Mouse (Mus musculus): Measurements from ENCODE around the gene Kyat1. TPM values are rescaled to one million over a fixed set of nuclear protein-coding genes. Genes with fewer than 3 reads are reported as not detected.
A peak's percentile ranks its signal among the peaks of the same experiment; 100 is the strongest.
"Not testable (repeated sequence)": the region's sequence is repeated elsewhere in the genome, so short reads cannot be mapped to it uniquely, and the experiment has no call there.

The Kyat1 gene
- polyA plus RNA-seq, 1 experiment from 2014 or later = 9.6 TPM

GRCm38 (mm10) chr2:30140021-30140420 lies 65.6 kb downstream of the Kyat1 start:
- H3K9ac ChIP-seq (ENCODE audit: low read length); H3K27me3 ChIP-seq (ENCODE audit: control insufficient read depth, insufficient read depth, low read length); H3K4me1 ChIP-seq (ENCODE audit: control insufficient read depth, insufficient read depth, low read length); H3K27ac ChIP-seq (ENCODE audit: low read depth, low read length); H3K9me3 ChIP-seq (ENCODE audit: control insufficient read depth, low read length); H3K4me3 ChIP-seq (ENCODE audit: low read depth, low read length); ATAC-seq (ENCODE audit: low FRiP score); H3K4me2 ChIP-seq: not testable (repeated sequence)
- peak; percentile 54 for DNase-seq (ENCODE audit: low spot score, missing footprints)
- peaks cover 12% of the 10 kb centered on the region; the same call in 1 of the 2 replicates for H3K36me3 ChIP-seq (ENCODE audit: control insufficient read depth, insufficient read depth, low read length)
- 88% methylated on average over 4 of the region's 4 CpGs for WGBS

- Histone ChIP-seq H3K27ac (ENCODE audit: low read depth, low read length) (no peak overlapping the region), H3K9me3 (ENCODE audit: control insufficient read depth, low read length) (no peaks in the 10 kb centered on the region), H3K27me3 (ENCODE audit: control insufficient read depth, insufficient read depth, low read length) (no peaks in the 10 kb centered on the region), H3K4me1 (ENCODE audit: control insufficient read depth, insufficient read depth, low read length) (peaks cover 11% of the 10 kb centered on the region), H3K4me3 (ENCODE audit: low read depth, low read length) (no peak overlapping the region), H3K9ac (ENCODE audit: low read length) (no peak overlapping the region), H3K4me2 (no peak overlapping the region), H3K36me3 (ENCODE audit: control insufficient read depth, insufficient read depth, low read length) (no peaks in the 10 kb centered on the region)
- 89% methylated on average over 10 of the region's 10 CpGs for WGBS
- DNase-seq (ENCODE audit: low spot score, missing footprints) = no peak
- ATAC-seq (ENCODE audit: low FRiP score) = no peak
Measured at GRCm38 (mm10) chr2:30136458-30136857, 69.2 kb downstream of the Kyat1 start.

Other genes with a start within 250 kb of the Kyat1 start
- 136 and 144 TPM in 2 replicates for gene Sptan1, start 240.3 kb downstream of the Kyat1 start, polyA plus RNA-seq (2014; fragmentation: Nextera tagmentation; extraction: Ambion mirVana)
- 25.5 and 25.9 TPM in 2 replicates for gene Wdr34, start 157.0 kb downstream of the Kyat1 start, polyA plus RNA-seq (2014; fragmentation: Nextera tagmentation; extraction: Ambion mirVana)
- 741 and 754 TPM in 2 replicates for gene Set, start 148.5 kb downstream of the Kyat1 start, polyA plus RNA-seq (2014; fragmentation: Nextera tagmentation; extraction: Ambion mirVana)
- gene Pkn3, start 128.2 kb downstream of the Kyat1 start, polyA plus RNA-seq (2014; fragmentation: Nextera tagmentation; extraction: Ambion mirVana) = 6.4 and 8.4 TPM in 2 replicates
- gene Zdhhc12, start 112.2 kb downstream of the Kyat1 start, polyA plus RNA-seq (2014; fragmentation: Nextera tagmentation; extraction: Ambion mirVana) = 28.0 and 30.6 TPM in 2 replicates
- 5.1 and 6.0 TPM in 2 replicates for gene Zer1, start 81.3 kb downstream of the Kyat1 start, polyA plus RNA-seq (2014; fragmentation: Nextera tagmentation; extraction: Ambion mirVana)
- gene Tbc1d13, start 72.1 kb downstream of the Kyat1 start, polyA plus RNA-seq (2014; fragmentation: Nextera tagmentation; extraction: Ambion mirVana) = 12.1 and 13.3 TPM in 2 replicates
- gene Endog, start 34.4 kb downstream of the Kyat1 start, polyA plus RNA-seq (2014; fragmentation: Nextera tagmentation; extraction: Ambion mirVana) = 11.6 and 13.7 TPM in 2 replicates
- gene Spout1, start 27.4 kb downstream of the Kyat1 start, polyA plus RNA-seq (2014; fragmentation: Nextera tagmentation; extraction: Ambion mirVana) = 65.0 and 69.8 TPM in 2 replicates
- gene Lrrc8a, start 31.9 kb upstream of the Kyat1 start, polyA plus RNA-seq (2014; fragmentation: Nextera tagmentation; extraction: Ambion mirVana) = 49.2 and 51.7 TPM in 2 replicates
- gene Gm28035, start 34.7 kb upstream of the Kyat1 start, polyA plus RNA-seq (2014; fragmentation: Nextera tagmentation; extraction: Ambion mirVana) = 0.05 and 0.21 TPM in 2 replicates
- 2.9 and 3.5 TPM in 2 replicates for gene Phyhd1, start 60.4 kb upstream of the Kyat1 start, polyA plus RNA-seq (2014; fragmentation: Nextera tagmentation; extraction: Ambion mirVana)
- not detected in 2 replicates for gene Gm28038, start 75.2 kb upstream of the Kyat1 start, polyA plus RNA-seq (2014; fragmentation: Nextera tagmentation; extraction: Ambion mirVana)
- gene Dolk, start 80.5 kb upstream of the Kyat1 start, polyA plus RNA-seq (2014; fragmentation: Nextera tagmentation; extraction: Ambion mirVana) = 23.6 and 25.7 TPM in 2 replicates
- gene Nup188, start 80.5 kb upstream of the Kyat1 start, polyA plus RNA-seq (2014; fragmentation: Nextera tagmentation; extraction: Ambion mirVana) = 46.0 and 53.7 TPM in 2 replicates
- 42.0 and 48.1 TPM in 2 replicates for gene Sh3glb2, start 153.5 kb upstream of the Kyat1 start, polyA plus RNA-seq (2014; fragmentation: Nextera tagmentation; extraction: Ambion mirVana)
- 16.6 TPM in 2 replicates for gene Miga2, start 158.4 kb upstream of the Kyat1 start, polyA plus RNA-seq (2014; fragmentation: Nextera tagmentation; extraction: Ambion mirVana)
- 41.1 and 45.8 TPM in 2 replicates for gene Dolpp1, start 186.4 kb upstream of the Kyat1 start, polyA plus RNA-seq (2014; fragmentation: Nextera tagmentation; extraction: Ambion mirVana)
- gene Crat, start 210.0 kb upstream of the Kyat1 start, polyA plus RNA-seq (2014; fragmentation: Nextera tagmentation; extraction: Ambion mirVana) = 23.7 and 24.2 TPM in 2 replicates
- gene Ptpa, start 210.2 kb upstream of the Kyat1 start, polyA plus RNA-seq (2014; fragmentation: Nextera tagmentation; extraction: Ambion mirVana) = 50.7 and 54.3 TPM in 2 replicates

All from midbrain, embryonic 11.5 days (tissue).